Mouse (Mus musculus) left cerebral cortex, adult 2 months (tissue): ENCODE results near the gene 6030468B19Rik. TPM values are rescaled to one million over a fixed set of nuclear protein-coding genes. Genes with fewer than 3 reads are reported as not detected.

ENCODE experiments used
- DNase-seq, 2 experiments: peaks; one replicate each; pipeline ENCODE4 v3.0.0; 2021 to 2022; ENCODE audit warnings: low spot score in 2 of 2, mixed read lengths in 1 of 2; ENCODE audit errors: extremely low spot score in 1 of 2
- H3K27ac ChIP-seq: fragments of 200-600 bp; 2 replicates; pipeline ENCODE4 v1.8.1; 2022
- H3K4me3 ChIP-seq: fragments of 200-600 bp; 2 replicates; pipeline ENCODE4 v1.8.1; 2022
- CTCF ChIP-seq: fragments of 200-600 bp; IDR thresholded peaks from 2 replicates; pipeline ENCODE4 v1.8.1; 2022; ENCODE audit warnings: antibody characterized with exemption, mild to moderate bottlenecking, moderate library complexity
- intact Hi-C: fragments of 180-260 bp; cut with DNase I; formaldehyde crosslinking; loops from one replicate; pipeline ENCODE4 v1.15.1; 2025
- total RNA-seq, 2 experiments: library from RNA; stranded (reverse); gene quantifications; 2 replicates each; pipeline ENCODE4 v1.2.3; 2021

6030468B19Rik gene
- total RNA-seq, 2 experiments from 2014 or later = not detected

- no peak overlapping the region for H3K4me3 ChIP-seq
- no peak overlapping the region for H3K27ac ChIP-seq
- intact Hi-C loops = no loop called here
- DNase-seq = no peak
- TF ChIP-seq CTCF = no peak
Measured at GRCm38 (mm10) chr11:117768725-117769682, 28.5 kb upstream of the 6030468B19Rik start.

GRCm38 (mm10) chr11:117769683-117770047, 27.8 kb upstream of the 6030468B19Rik start:
- intact Hi-C loops = no loop called here
- no peak for DNase-seq
- Histone ChIP-seq H3K4me3 (no peak overlapping the region), H3K27ac (no peak overlapping the region)
- TF ChIP-seq CTCF = no peak

- H3K27ac ChIP-seq = no peak overlapping the region
- no peak overlapping the region for H3K4me3 ChIP-seq
- intact Hi-C loops = no loop called here
- TF ChIP-seq CTCF = no peak
- no peak for DNase-seq
Measured at GRCm38 (mm10) chr11:117770407-117770806, 27.1 kb upstream of the 6030468B19Rik start.

- DNase-seq = no peak
Measured at GRCm38 (mm10) chr11:117772352-117772751, 25.1 kb upstream of the 6030468B19Rik start.

GRCm38 (mm10) chr11:117774925-117775324, 22.5 kb upstream of the 6030468B19Rik start:
- intact Hi-C loops = no loop called here
- no peak for DNase-seq
- Histone ChIP-seq H3K4me3 (no peak overlapping the region), H3K27ac (no peak overlapping the region)
- no peak for TF ChIP-seq CTCF

More at GRCm38 (mm10) chr11:117772352-117772751, 25.1 kb upstream of the 6030468B19Rik start:
- Histone ChIP-seq H3K27ac (no peak overlapping the region), H3K4me3 (no peak overlapping the region)
- no peak for TF ChIP-seq CTCF
- intact Hi-C loops = no loop called here

- Histone ChIP-seq H3K4me3 (no peak overlapping the region), H3K27ac (no peak overlapping the region)
- DNase-seq = no peak
- TF ChIP-seq CTCF = no peak
- intact Hi-C loops = no loop called here
Measured at GRCm38 (mm10) chr11:117775540-117775939, 21.9 kb upstream of the 6030468B19Rik start.

- Histone ChIP-seq H3K4me3 (no peak overlapping the region), H3K27ac (no peak overlapping the region)
- DNase-seq = no peak
- intact Hi-C loops = no loop called here
- TF ChIP-seq CTCF = no peak
Measured at GRCm38 (mm10) chr11:117776085-117776792, 21.2 kb upstream of the 6030468B19Rik start.

- no peak overlapping the region for H3K27ac ChIP-seq
- TF ChIP-seq CTCF = no peak
- intact Hi-C loops = no loop called here
- no peak for DNase-seq
- H3K4me3 ChIP-seq = no peak overlapping the region
Measured at GRCm38 (mm10) chr11:117777111-117777510, 20.3 kb upstream of the 6030468B19Rik start.

- no peak for TF ChIP-seq CTCF
- intact Hi-C loops = no loop called here
- Histone ChIP-seq H3K27ac (no peak overlapping the region), H3K4me3 (no peak overlapping the region)
- no peak for DNase-seq
Measured at GRCm38 (mm10) chr11:117778031-117778430, 19.4 kb upstream of the 6030468B19Rik start.

GRCm38 (mm10) chr11:117778851-117779433, 18.5 kb upstream of the 6030468B19Rik start:
- intact Hi-C loops = no loop called here
- no peak for DNase-seq
- Histone ChIP-seq H3K4me3 (no peak overlapping the region), H3K27ac (peak overlapping the region; percentile 85)
- no peak for TF ChIP-seq CTCF

- intact Hi-C loops = no loop called here
- no peak for TF ChIP-seq CTCF
- Histone ChIP-seq H3K27ac (peak overlapping the region; percentile 85), H3K4me3 (peak overlapping the region; percentile 44)
- no peak for DNase-seq
Measured at GRCm38 (mm10) chr11:117779434-117780198, 17.8 kb upstream of the 6030468B19Rik start.
